Mouse (Mus musculus) liver, postnatal 0 days (tissue): ENCODE measurements around the gene Tmem131l.

Source experiments
- CTCF ChIP-seq: sonication (generic); IDR thresholded peaks from 2 replicates; pipeline ENCODE4 v1.5.1; 2016; ENCODE audit warnings: antibody characterized with exemption, low read depth
- EP300 ChIP-seq: IDR thresholded peaks from 2 replicates; pipeline ENCODE4 v1.6.1; 2016; ENCODE audit warnings: antibody characterized with exemption, low read depth, mild to moderate bottlenecking

DNA sequence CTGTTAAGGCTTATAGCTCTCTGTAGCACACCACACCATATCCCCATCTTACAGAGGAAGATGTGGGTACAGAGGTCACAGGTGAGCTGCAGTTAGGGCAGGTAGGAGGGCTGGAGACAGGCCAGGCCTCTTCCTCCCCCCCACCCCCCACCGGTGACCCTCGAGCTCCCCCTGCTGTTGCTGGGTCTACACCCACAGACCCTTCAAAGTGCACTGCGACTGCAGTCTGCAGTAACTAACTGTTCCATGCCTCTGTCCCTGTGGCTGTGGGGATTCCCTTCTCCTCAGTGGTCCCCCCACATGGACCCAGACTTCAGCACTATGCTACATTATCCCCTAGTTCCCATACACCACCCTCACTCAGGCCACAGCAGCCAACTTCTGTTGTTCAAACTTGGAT, 144.2 kb downstream of the Tmem131l start:
- TF ChIP-seq CTCF (peak; percentile 58), EP300 (no peak)
